Mouse (Mus musculus) brain, embryonic 18.5 days (tissue): Measurements from ENCODE around the gene Nrip2.
A peak's percentile ranks its signal among the peaks of the same experiment; 100 is the strongest.
"Not testable (repeated sequence)": the region's sequence is repeated elsewhere in the genome, so short reads cannot be mapped to it uniquely, and the experiment has no call there.

Experiments used
- DNase-seq: peaks from one replicate; pipeline ENCODE4 v3.0.0-alpha.2; 2012; ENCODE audit warnings: low read depth, low spot score

Nrip2 gene

DNA sequence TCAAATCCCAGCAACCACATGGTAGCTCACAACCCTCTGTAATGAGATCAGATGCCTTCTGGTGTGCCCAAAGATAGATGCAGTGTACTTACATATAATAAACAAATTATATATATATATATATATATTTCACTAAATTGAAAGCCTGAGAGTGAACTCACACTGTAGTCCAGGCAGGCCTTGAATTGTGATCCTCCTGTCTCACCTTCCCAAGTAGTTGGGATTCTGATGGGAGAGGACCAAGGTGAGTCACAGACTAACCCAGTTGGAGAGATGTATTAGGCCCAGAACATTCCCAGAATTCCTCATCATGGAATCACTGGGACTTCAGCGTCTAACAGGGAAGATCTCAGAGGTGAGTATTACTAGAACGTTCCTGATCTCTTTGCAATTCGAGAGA is at the start of gene Nrip2:
Gene Nrip2 (plus strand): TSS at position 301 of the 400 bp plus-strand sequence.
- no peak for DNase-seq

DNA sequence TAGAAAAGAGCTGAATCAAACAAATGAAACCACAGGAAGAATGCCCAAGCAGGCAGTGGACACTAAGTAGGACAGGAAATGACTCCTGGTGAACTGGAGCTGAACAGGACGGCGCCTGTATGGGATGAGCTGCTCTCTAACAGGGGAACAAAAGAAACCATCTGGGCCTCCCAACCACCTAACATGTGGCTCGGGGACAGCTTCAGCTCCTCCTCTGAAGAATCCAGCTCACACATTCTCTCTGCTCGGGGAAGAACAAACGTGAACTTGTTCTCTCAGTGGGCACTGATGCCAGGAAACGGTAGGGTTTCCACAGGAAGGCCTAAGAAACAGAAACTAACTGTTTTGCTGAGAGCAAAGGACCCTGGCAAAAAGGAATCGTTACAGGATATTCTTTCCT is 49.4 kb upstream of the Nrip2 start:
- no peak for DNase-seq

DNA sequence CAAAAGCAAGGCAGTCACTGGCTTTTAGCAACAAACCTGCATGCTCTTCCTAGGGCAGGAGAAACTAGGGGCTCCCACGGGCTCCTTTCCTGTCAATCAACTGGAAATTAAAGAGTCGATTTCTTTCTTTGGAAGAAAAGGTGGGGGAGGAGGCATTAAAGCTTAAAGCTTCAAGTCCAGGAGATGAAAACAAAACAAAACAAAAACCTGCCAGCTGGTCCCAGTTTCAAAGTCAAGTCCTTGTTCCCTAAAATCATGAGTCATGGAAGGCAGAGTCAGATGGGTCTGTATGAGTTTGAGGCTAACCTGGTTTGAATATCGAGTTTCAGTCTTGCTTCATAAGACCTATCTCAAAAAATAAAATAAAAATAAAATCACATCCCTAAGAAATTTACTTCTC is 45.0 kb upstream of the Nrip2 start:
- no peak for DNase-seq

DNA sequence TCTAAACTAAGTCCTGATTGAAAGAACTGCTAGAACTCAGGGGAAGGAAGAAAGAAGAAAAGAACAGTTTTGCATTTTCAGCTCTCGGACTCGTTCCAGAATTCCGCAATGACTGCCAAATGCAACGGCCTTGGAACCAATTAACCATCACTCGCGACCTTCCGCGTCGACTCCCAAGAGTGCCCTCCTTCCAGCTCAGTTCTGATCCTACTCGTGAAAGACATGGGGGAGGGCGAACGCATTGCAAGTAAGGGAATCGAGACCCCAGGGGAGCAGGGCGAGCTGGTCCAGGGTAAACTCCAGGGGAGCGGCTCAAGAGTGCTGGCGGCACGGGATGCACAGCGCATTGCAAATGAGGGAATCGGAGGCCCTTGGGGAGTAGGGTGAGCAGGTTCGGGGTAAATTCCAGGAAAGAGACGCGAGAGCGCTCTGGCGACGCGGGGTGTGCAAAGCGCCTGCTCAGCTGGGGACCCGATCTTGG is 43.9 kb upstream of the Nrip2 start:
- no peak for DNase-seq

DNA sequence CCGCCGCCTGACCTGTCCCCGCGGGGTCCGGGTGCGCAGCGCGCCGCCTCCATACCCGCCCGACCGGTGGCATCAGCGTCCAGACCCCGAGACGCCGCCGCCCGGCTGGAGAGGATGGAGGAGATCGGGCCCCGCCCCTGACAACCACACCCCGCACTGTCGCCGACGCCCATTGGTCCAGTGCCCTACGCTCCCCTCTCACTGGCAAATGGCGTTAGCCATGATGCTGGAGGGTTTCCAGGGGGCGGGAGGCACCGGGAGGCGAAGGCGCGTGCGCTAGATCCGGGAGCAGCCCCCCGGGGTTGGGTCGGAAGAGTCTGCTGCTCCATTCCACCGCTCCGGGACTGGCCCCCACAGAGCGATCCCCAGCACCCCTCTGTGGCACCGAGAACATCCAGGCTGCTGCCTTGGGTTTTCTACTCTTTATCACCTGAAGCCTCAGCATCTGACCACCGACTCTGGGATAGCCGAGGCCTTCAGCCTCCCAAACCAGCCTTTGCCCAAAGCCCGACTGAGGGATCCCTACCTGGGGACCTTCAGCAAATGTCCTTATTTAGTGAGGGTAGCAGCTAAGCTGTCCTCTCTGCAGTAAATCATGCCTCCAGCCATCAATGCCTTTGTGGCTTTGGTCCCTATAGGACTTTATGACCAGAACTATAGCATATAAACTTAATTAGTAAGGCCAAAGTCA is 43.2 kb upstream of the Nrip2 start, which contains the start of gene Tulp3:
Gene Tulp3 (minus strand): TSS at position 126 of the 691 bp plus-strand sequence.
- peak; percentile 94 for DNase-seq

DNA sequence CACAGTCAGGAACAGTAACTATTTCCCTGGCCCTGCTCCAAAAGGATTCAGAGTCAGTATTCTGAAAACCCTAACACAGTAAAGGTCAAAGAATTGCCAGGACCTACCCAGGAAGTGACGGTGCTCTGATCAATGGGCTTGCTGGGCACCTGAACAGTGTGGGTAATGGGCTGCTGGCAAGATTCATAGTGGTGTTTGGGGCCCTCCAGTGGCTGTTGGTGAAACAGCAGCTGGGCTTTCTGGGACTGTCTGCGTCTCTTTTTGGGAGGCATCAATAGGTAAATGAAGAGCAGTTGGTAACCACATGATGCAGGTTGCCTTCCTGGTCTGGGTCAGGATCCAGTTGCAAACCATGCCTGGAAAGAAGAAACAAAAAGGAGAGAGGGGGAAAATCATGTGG is 40.1 kb upstream of the Nrip2 start:
- DNase-seq = no peak

DNA sequence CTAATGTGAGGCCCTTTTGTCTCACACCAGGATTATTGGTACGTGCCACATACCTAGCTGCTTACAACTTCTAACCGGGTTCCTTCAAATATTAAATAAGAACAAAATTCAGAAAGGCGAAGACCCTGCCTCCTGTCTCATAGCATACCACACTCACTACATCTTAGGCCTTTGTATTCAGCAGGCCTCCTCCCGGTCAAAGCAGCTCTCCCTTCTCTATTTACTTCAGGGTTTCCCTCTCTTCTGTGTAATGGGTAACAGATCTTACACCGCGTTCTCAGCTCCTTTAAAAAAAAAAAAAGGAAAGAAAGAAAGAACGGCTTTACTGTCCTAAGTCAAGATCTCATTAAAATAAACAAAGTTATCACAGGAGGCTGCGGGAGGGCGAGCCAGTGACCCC is 37.2 kb upstream of the Nrip2 start:
- no peak for DNase-seq

DNA sequence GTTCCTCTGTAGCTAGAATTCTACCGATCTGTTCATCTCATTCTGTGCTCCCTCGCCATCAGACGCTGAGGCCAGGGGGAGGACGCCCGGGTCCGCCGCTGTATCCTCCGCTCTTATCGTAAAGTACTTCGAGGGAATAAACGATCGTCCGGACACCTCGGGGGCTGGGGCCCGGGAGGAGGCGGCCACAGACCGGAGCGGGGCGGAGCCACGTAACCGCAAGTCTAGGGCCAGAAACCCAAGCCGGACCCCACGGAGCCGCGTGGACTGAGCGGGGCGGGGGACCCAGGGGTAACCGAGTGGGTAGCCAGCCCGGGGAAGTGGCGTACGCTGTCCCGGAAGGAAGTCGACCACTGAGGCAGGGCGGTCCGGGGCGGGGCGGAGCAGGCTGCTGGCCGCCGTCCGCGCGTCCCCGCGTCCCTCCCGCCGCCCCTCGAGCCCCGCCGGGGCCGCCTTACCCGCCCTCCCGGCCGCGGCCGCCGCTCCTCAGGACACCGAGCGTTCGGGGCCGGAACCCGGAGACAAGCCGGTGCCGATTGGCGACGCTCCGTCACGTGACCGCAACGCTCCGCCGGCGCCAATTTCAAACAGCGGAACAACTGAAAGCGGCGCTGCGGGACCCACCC is 36.6 kb upstream of the Nrip2 start, which contains the start of the genes Rhno1 and Foxm1:
Gene Rhno1 (minus strand): TSS at position 531 of the 626 bp plus-strand sequence.
Gene Foxm1 (plus strand): TSS at position 587 of the 626 bp plus-strand sequence.
- DNase-seq = no peak

DNA sequence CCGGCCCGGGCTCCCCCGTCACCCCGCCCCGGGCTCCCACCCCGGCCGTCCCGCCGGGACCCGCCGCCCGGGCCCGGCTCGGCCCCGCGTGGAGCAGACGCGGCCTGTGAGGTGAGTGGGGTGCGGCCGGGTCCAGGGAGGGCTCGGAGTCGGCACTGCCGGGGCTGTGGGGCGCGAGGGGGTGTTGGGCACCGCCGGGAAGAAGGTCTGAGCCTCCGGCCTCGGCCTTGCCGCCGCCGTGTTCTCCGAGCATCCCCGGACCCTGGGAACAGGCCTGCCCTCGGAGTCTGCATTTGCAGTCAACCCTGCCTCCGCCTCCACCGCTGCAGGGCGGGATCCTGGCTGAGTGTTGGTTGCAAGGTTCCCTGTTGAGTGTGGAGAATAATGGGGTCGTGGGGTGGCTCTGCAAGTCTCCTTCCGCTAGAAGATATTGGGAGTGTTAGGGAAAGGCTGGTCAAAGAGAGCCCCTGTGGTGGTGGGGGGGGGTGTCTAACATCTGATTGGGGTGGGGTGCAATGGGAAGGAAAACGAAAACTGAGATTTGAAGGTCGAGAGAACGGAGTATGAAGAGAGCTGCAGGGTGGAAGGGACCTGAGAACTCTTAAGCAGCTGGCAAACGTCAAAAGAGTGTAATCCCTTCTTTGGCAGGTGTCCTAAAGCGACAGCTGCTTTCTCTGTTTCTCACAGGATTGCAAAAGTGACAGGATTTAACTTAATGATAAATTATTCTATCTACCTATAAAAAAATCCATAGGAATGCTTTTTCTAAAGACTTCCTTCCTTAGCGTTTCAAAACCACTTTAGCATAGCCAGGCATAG is 35.9 kb upstream of the Nrip2 start:
- DNase-seq = no peak

DNA sequence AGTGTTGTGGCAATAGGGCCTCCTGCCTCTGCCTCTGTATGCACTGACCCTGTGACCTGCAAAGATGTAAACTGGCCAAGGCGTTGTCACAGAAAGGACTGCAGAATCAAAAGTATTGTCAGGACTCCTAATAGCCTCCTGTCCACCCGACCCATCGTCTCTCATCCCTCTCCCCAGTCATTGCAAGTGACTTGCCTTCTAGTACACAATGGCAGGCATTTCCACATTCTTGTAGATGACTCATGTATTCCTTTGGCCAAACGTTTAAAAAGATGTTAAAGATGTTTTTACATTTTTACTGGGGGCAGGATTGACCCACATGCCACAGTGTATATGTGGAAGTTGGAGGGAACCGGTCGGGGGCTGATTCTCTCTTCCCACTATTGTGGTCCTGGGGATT is 34.4 kb upstream of the Nrip2 start:
- no peak for DNase-seq

DNA sequence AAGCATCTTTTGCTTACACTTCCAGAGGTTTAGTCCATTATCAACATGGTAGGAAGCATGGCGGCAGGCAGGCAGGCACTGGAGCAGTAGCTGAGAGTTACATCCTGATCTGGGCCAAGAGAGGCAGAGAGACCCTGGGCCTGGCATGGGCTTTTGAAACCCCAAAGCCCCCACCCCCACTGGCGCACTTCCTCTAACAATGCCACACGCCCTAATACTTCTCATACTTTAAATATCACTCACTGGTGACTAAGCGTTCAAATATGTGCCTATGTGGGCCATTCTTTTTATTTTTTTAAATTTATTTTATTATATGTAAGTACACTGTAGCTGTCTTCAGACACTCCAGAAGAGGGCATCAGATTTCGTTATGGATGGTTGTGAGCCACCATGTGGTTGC is 32.6 kb upstream of the Nrip2 start:
- DNase-seq = no peak

DNA sequence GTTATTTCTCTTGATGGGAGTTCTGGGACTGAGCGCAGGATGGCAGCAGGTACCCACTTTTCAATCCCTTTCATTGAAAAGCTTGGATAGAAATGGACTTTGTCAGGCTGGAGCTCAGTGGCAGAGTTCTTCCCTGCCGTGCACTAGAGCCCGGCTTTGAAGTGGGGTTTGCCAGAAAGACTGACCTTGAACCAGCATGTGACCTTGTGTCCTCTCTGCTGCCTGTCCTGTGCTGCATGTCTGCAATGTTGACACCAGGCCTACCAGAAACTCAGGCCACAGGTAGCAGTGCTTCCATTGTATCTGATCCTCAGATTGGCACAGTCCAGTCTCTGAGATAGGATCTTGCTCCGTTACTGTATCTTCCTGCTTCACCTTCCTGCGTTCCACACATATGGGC is 29.1 kb upstream of the Nrip2 start:
- no peak for DNase-seq

DNA sequence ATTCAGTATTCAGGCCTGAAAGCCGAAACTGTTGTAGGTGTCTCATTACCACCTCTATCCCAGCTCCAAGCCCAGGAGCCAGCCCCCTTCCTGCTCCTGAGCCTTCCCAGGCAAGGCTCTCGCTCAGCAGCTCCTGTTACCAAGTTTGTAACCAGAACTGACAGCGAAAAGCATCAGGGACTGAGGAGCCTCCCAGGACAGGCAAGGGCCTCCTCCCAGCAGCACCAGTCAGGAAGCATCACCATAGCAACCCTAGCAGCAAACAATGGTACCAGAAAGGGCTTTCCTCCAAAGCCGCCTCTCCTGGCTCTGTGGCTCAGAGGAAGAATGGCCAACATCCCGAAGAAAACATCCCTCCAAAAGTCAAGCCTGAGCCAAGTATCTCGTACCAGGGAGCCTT is 23.9 kb upstream of the Nrip2 start, which contains the start of the genes Tex52 and Gm44596:
Gene Tex52 (plus strand): TSS at position 265 of the 400 bp plus-strand sequence.
Gene Gm44596 (plus strand): TSS at position 312 of the 400 bp plus-strand sequence.
- DNase-seq = no peak

DNA sequence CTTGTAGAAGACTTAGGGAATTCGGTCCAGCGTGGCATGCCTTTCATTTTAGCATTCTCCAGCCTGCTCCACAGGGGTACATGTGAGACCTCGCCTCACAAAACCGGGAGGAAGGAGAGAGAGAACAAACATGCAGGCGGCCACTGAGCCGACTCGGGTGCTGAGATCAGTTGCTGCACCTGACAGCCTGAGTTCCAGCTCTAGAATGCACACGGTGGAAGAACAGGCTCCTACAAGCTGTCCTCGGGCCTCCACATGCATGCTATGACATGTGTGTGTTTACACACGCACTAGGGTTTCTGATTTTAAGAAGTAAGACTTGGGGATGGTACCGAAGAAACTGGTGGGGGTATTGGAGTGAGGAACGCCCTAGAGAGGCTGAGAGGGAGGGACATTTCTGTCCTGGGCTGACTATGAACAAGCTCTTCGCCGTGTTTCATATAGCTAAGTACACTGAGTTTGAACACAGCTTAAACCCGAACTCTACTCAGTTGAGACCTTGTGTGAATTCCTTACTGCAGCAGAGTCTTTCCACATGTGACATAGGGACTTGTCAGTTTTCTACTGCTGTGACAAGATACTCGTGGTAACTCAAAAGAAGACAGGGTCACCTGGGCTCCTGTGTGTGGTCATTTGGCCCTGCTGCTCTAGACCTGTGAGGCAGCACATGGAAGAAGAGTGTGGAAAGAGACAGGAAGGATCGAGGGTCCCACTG is 22.6 kb upstream of the Nrip2 start:
- no peak for DNase-seq

DNA sequence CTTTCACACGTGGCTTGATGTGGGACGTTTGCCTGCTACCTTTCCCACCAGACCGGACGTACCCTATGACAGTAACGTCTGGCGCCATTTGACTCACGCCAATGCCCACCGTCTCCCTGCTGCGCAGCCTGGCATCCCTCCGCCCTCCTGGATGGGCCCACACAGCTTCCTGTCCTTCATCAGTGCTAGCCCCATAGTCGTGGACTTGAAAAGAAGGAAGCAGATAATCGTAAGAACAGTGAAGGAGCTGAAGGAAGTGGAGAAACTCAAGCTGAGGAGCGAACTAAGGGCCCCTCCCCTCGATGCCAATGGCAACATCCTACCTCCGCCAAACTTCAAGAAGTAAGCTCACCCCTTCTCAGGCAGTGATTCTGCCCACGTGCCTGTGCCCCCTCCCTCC is 19.5 kb upstream of the Nrip2 start:
- no peak for DNase-seq

DNA sequence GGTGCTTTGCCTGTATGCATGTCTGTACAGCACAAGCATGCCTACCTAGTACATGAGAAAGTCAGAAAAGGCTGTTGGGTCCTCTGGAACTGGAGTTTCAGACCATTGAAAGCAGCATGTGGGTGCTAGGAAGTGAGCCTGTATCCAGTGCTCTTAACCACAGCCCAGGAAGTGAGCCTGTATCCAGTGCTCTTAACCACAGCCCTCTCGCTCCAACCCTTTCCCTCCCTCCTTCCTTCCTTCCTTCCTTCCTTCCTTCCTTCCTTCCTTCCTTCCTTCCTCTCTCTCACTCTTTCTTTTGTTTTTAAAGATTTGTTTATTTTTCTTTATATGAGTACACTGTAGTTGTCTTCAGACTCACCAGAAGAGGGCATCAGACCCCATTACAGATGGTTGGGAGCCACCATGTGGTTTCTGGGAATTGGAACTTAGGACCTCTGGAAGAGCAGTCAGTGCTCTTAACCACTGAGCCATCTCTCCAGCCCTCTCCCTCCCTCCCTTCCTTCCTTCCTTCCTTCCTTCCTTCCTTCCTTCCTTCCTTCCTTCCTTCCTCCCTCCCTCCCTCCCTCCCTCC is 18.4 kb upstream of the Nrip2 start:
- DNase-seq = not testable (repeated sequence)

DNA sequence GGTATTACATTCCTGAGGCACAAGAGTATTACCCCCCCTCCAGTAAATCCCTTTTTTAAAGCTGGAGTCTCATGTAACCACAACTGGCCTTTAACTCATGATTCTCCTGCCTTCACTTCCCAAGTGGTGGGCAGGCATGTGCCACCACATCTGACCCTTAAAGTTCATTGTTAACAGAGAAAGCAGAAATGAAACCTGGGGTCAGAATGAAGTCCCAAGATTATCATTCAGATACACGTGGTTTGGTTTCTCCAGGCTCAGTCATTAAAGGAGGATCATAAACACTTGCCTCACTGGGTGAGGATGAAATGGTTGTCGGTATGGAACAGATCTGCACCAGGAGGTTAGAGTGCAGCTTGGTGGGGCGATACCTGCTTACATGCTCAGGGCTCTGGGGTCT is 17.8 kb upstream of the Nrip2 start:
- no peak for DNase-seq

DNA sequence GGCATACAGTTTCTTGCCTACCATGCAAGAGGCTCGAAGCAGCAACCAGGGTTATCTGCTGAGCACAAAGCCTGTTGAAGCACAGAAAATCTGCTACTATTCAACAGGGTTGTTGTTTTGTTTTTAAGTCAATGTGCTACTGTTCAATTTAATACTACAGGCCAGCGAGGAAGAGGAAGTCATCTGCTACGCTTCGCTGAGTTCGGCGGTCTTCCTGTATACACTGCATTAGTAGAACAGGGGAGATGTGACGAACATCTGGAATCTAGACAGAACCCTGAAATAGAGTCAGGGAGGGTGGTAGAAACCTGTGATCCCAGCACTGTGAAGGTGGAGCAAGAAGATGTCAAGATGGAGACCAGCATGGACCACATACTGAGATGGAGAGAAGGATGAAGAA is 15.3 kb upstream of the Nrip2 start:
- DNase-seq = no peak

DNA sequence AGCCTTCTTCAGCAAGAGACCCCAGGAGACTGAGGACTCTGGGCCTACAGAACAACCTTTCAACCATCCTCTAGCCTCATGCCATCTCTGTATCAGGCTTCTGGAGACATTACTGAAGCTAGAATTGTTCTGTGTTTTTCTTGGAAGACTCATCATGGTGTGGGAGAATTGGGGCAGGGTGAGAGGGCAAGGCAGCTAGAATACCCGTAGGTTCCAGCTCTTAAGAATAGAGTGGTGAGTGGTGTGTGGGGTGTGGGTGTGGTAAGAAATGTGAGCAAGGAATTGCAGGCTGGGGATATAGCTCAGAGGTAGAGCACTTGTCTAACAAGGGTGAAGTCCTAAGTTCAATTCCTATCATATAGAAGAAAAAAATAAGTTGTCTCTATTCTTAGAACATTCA is 14.1 kb upstream of the Nrip2 start:
- no peak for DNase-seq

DNA sequence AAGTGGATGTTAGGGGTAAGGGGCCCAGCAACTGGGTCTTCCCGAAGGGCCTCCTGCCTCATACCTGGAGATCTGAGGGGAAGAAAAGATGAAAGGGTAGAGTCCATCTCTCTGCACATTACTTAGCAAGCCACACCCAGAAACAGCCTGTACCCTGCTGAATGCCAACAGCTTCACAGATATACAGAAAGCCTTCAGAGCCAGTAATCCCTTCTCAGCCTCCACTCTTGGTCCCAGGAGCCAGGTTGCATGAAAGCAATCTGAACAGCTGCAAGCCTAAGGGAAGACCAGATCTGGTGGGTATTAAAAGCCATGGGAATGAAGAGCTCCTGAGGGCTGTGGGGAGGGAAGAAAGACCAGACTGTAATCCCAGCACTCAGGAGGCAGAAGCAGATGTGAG is 9.9 kb upstream of the Nrip2 start:
- no peak for DNase-seq

DNA sequence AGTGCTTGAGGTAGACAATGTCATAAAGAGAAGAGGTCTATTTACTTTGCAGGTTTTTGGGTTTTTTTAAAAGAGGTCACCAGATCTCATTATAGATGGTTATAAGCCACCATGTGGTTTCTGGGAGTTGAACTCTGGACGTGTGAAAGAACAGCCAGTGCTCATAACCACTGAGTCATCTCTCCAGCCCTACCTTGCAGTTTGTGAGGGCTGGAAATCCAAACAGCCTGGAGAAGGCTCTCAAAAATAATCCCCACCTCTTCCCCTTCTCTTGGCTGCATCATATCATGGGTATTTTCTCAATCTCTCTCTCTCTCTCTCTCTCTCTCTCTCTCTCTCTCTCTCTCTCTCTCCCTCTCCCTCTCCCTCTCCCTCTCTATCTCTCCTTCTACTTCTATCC is 8.4 kb upstream of the Nrip2 start:
- no peak for DNase-seq
